Mouse (Mus musculus) left cerebral cortex, adult 11 months (tissue): ENCODE measurements around the gene Dact3.

ENCODE experiments used
- DNase-seq: peaks from one replicate; pipeline ENCODE4 v3.0.0; 2022; ENCODE audit warnings: low spot score

Dact3 gene

DNA sequence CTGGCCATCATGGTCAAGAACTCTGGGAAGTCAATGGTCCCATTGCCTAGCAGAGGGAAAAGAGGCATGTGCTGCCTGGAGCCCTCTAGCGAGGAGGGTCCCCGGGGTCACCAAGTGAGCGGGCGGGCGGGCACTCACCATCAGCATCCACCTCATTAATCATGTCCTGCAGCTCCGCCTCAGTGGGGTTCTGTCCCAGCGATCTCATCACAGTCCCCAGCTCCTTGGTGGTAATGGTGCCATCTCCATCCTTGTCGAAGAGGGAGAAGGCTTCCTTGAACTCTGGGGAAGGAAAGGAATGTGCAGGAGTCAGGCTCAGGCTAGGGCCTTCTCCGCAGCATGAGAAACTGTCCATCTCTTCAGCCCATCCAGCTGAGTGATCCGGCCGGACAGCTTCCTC, 42.3 kb downstream of the Dact3 start:
- DNase-seq, result no peak

DNA sequence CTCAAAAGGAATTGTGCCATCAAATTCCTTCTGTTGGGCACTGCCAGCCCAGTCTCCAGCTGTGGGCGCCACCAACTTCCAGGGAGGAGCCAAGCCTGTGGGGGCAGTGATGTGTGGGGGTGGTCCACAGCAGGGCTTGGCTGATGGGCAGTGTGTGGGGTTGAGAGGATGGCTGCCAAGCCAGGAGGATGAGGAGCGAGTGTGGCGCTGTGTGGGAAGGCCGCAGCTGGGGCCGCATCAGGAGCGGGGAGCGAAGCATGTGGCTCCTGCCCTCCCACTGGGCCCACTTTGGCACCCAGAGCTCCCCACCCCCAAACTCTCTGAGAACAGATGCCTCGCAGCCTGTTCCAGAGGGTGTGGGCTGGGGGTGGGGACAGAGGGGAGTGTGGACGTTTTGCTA, 42.9 kb downstream of the Dact3 start:
- DNase-seq, result no peak

DNA sequence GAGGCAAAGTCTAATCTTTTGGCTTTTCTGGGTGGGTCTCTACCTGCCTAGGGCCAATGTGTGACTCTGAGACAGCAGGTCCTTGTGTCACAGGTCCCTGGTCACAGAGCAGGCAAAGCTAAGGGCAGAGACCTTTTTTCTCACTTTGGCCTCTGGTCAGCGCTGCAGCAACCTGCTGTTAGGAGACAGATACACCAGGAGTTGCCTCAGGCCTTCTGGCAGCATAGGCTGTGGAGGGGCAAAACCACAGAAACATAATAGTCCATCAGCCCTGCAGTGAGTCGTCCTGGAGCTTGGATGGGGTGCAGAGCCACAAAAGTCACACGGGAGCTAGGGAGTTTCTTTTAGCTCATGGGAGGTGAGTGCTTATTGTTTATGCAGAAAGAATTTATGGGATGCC, 43.6 kb downstream of the Dact3 start:
- DNase-seq, result no peak

- DNase-seq, result no peak
Observed at GRCm38 (mm10) chr7:16919395-16920149, 44.5 kb downstream of the Dact3 start.

DNA sequence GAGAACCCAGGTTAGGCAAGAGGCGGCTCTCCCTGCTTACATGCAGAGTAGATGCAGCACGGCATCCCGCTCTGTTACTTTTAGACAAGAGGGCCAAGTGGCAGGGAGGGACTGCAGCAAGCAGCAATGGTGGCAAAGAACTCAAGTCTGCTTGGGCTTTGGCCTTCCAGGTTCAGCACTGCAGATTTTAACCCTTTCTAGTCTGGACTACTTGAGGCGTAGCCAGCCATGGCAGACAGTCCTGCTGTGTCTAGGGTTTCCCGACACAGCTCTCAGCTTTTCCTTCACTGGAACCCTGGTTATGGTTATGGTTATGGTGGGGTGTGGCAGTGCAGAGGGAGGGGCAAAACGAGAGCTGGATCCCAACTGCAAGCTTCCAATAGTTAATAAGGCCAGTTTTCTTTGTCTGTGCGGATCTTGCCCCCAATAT, 45.0 kb downstream of the Dact3 start:
- no peak for DNase-seq

DNA sequence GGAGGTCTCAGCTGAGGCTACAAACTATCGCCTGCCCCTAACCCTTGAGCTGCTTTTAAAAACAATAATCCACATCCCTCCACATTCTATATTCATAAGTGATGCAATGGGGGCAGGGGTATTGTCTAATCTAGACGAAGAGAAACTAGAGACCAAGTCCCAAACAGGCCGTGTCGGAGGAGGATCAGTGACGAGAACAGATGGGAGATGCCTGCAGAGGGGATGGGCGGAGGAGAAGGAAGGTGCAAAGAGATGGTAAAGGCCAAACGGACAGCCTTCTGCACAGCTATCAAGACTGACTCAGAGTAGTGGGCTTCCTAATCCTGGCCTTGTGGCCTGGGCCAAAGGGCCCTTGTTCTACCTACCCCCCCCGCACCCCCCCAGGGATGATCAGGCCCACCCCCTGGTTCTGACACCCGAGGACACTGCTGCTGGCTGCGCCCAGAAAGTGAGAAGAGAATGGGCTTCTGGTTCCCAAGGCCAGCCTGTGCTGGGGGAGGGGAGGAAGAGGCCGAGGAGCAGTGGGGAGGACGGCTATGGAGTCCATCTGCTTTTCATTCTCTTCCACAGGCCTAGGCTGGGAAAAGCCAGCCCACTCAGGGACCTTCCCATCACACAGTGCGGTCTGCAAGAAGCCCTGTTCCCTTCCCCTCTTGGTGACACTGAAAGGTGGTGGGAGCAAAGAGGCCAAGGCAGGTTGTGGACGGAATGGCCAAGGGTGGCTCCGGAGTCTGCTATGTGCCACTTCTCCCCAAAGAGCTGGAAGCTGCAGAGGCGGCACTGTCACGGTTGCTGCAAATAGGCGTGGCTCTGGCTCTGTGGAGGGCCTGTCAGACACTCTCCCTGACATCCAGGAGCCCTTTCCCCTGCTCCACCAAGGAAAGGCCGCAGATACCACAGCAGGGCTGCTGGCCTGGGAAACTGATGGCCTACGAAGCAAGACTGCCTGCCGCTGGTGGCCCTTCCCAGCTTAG, 46.0 kb downstream of the Dact3 start:
- no peak for DNase-seq

- DNase-seq, result no peak
Observed at GRCm38 (mm10) chr7:16921881-16922335, 46.8 kb downstream of the Dact3 start.

GRCm38 (mm10) chr7:16922360-16922973, 47.4 kb downstream of the Dact3 start:
- no peak for DNase-seq

GRCm38 (mm10) chr7:16923283-16924036, 48.3 kb downstream of the Dact3 start:
- no peak for DNase-seq

- peak; percentile 99 for DNase-seq
Observed at GRCm38 (mm10) chr7:16924037-16924834, 49.1 kb downstream of the Dact3 start, which contains the start of gene Calm3. Gene Calm3 (minus strand): TSS chr7:16924114.

- no peak for DNase-seq
Observed at GRCm38 (mm10) chr7:16928341-16928740, 53.2 kb downstream of the Dact3 start.

- peak; percentile 75 for DNase-seq
Observed at GRCm38 (mm10) chr7:16930850-16931249, 55.7 kb downstream of the Dact3 start.

GRCm38 (mm10) chr7:16931968-16932627, 57.0 kb downstream of the Dact3 start:
- DNase-seq, result peak; percentile 83

GRCm38 (mm10) chr7:16932704-16933577, 57.8 kb downstream of the Dact3 start:
- DNase-seq, result no peak
